Mouse (Mus musculus): ENCODE data around the gene Olfr146. TPM values are rescaled to one million over a fixed set of nuclear protein-coding genes. Genes with fewer than 3 reads are reported as not detected.

Gene Olfr146
- polyA plus RNA-seq (2016; fragmentation: Nextera tagmentation; extraction: Ambion mirVana): not detected in 2 replicates

GRCm38 (mm10) chr9:39023277-39023676, at the start of gene Olfr146:
Olfr146 (minus strand) TSS chr9:39023377.
- H3K4me1 ChIP-seq (replicated peaks): no peaks in the 10 kb centered on the region
- H3K27me3 ChIP-seq: no peaks in the 10 kb centered on the region
- no peak within 1 kb of the TSS for H3K27ac ChIP-seq
- H3K4me2 ChIP-seq: no peak within 1 kb of the TSS
- H3K4me3 ChIP-seq (replicated peaks): no peak within 1 kb of the TSS
- no peaks in the 10 kb centered on the region for H3K36me3 ChIP-seq
- H3K9me3 ChIP-seq: no peaks in the 10 kb centered on the region
- 88% methylated on average over 1 of the region's 1 CpGs for WGBS
- no peak for ATAC-seq (ENCODE audit: insufficient number of reproducible peaks, insufficient read depth, low FRiP score, low TSS enrichment, low read depth)
- no peak within 1 kb of the TSS for H3K9ac ChIP-seq (replicated peaks)

- no peaks in the 10 kb centered on the region for H3K4me1 ChIP-seq (replicated peaks)
- WGBS: 80% methylated on average over 1 of the region's 1 CpGs
- H3K27ac ChIP-seq: no peak within 1 kb of the TSS
- no peak within 1 kb of the TSS for H3K9ac ChIP-seq (replicated peaks)
- no peaks in the 10 kb centered on the region for H3K36me3 ChIP-seq
- no peak within 1 kb of the TSS for H3K4me3 ChIP-seq (replicated peaks)
- no peak for ATAC-seq (ENCODE audit: insufficient number of reproducible peaks, insufficient read depth, low FRiP score, low TSS enrichment, low read depth)
- H3K27me3 ChIP-seq: no peaks in the 10 kb centered on the region
- no peak within 1 kb of the TSS for H3K4me2 ChIP-seq
- H3K9me3 ChIP-seq: no peaks in the 10 kb centered on the region
These were observed 41.7 kb upstream of the Olfr146 start, which contains the start of gene Olfr937 for GRCm38 (mm10) chr9:39064851-39065250. Olfr937 (minus strand) TSS chr9:39064951.

GRCm38 (mm10) chr9:38999583-38999982, 23.6 kb downstream of the Olfr146 start, which contains the start of gene Olfr935:
Olfr935 (minus strand) TSS chr9:38999683.
- Histone ChIP-seq H3K27ac (no peak within 1 kb of the TSS), H3K36me3 (no peaks in the 10 kb centered on the region), H3K27me3 (no peaks in the 10 kb centered on the region), H3K4me1 (replicated peaks) (no peaks in the 10 kb centered on the region), H3K4me3 (replicated peaks) (no peak within 1 kb of the TSS), H3K4me2 (no peak within 1 kb of the TSS), H3K9ac (replicated peaks) (no peak within 1 kb of the TSS), H3K9me3 (no peaks in the 10 kb centered on the region)
- ATAC-seq (ENCODE audit: insufficient number of reproducible peaks, insufficient read depth, low FRiP score, low TSS enrichment, low read depth): no peak
- WGBS: 78% methylated on average over 2 of the region's 2 CpGs

GRCm38 (mm10) chr9:38988215-38988614, 35.0 kb downstream of the Olfr146 start, which contains the start of gene Olfr934:
Olfr934 (minus strand) TSS chr9:38988315.
- Histone ChIP-seq H3K27me3 (no peaks in the 10 kb centered on the region), H3K4me2 (no peak within 1 kb of the TSS)

GRCm38 (mm10) chr9:38972013-38972412, 51.2 kb downstream of the Olfr146 start, which contains the start of gene Olfr933:
Olfr933 (plus strand) TSS chr9:38972313.
- H3K4me2 ChIP-seq: no peak within 1 kb of the TSS
- no peaks in the 10 kb centered on the region for H3K36me3 ChIP-seq
- no peaks in the 10 kb centered on the region for H3K4me1 ChIP-seq (replicated peaks)
- no peaks in the 10 kb centered on the region for H3K9me3 ChIP-seq
- no peak within 1 kb of the TSS for H3K9ac ChIP-seq (replicated peaks)
- H3K27me3 ChIP-seq: no peaks in the 10 kb centered on the region
- no peak for ATAC-seq (ENCODE audit: insufficient number of reproducible peaks, insufficient read depth, low FRiP score, low TSS enrichment, low read depth)
- WGBS: 78% methylated on average over 4 of the region's 4 CpGs
- H3K4me3 ChIP-seq (replicated peaks): no peak within 1 kb of the TSS
- no peak within 1 kb of the TSS for H3K27ac ChIP-seq

More at GRCm38 (mm10) chr9:38988215-38988614, 35.0 kb downstream of the Olfr146 start, which contains the start of gene Olfr934:
- Histone ChIP-seq H3K4me1 (replicated peaks) (no peaks in the 10 kb centered on the region), H3K4me3 (replicated peaks) (no peak within 1 kb of the TSS), H3K9me3 (no peaks in the 10 kb centered on the region), H3K36me3 (no peaks in the 10 kb centered on the region), H3K9ac (replicated peaks) (no peak within 1 kb of the TSS), H3K27ac (no peak within 1 kb of the TSS)
- WGBS: 85% methylated on average over 2 of the region's 2 CpGs
- ATAC-seq (ENCODE audit: insufficient number of reproducible peaks, insufficient read depth, low FRiP score, low TSS enrichment, low read depth): no peak

Small RNA genes lying within 50 kb of the gene (microRNA-seq; reads per million reads assigned to microRNA genes)
- gene Gm25529: not detected

Other genes starting within 250 kb of the Olfr146 start
- gene Olfr922, start 208.8 kb downstream of the Olfr146 start, polyA plus RNA-seq (2016; fragmentation: Nextera tagmentation; extraction: Ambion mirVana): not detected in 2 replicates
- gene Olfr923, start 196.8 kb downstream of the Olfr146 start, polyA plus RNA-seq (2016; fragmentation: Nextera tagmentation; extraction: Ambion mirVana): not detected in 2 replicates
- gene Olfr924, start 178.9 kb downstream of the Olfr146 start, polyA plus RNA-seq (2016; fragmentation: Nextera tagmentation; extraction: Ambion mirVana): not detected in 2 replicates
- gene Olfr26, start 168.3 kb downstream of the Olfr146 start, polyA plus RNA-seq (2016; fragmentation: Nextera tagmentation; extraction: Ambion mirVana): not detected in 2 replicates
- gene Olfr926, start 146.3 kb downstream of the Olfr146 start, polyA plus RNA-seq (2016; fragmentation: Nextera tagmentation; extraction: Ambion mirVana): not detected in 2 replicates
- not detected in 2 replicates for gene Olfr930, start 93.6 kb downstream of the Olfr146 start, polyA plus RNA-seq (2016; fragmentation: Nextera tagmentation; extraction: Ambion mirVana)
- not detected in 2 replicates for gene Olfr933, start 51.1 kb downstream of the Olfr146 start, polyA plus RNA-seq (2016; fragmentation: Nextera tagmentation; extraction: Ambion mirVana)
- gene Olfr934, start 35.1 kb downstream of the Olfr146 start, polyA plus RNA-seq (2016; fragmentation: Nextera tagmentation; extraction: Ambion mirVana): not detected in 2 replicates
- gene Olfr935, start 23.7 kb downstream of the Olfr146 start, polyA plus RNA-seq (2016; fragmentation: Nextera tagmentation; extraction: Ambion mirVana): not detected in 2 replicates
- gene Olfr937, start 41.6 kb upstream of the Olfr146 start, polyA plus RNA-seq (2016; fragmentation: Nextera tagmentation; extraction: Ambion mirVana): not detected in 2 replicates
- gene Olfr938, start 55.5 kb upstream of the Olfr146 start, polyA plus RNA-seq (2016; fragmentation: Nextera tagmentation; extraction: Ambion mirVana): not detected in 2 replicates
- not detected in 2 replicates for gene Olfr27, start 104.8 kb upstream of the Olfr146 start, polyA plus RNA-seq (2016; fragmentation: Nextera tagmentation; extraction: Ambion mirVana)
- gene Olfr943, start 142.9 kb upstream of the Olfr146 start, polyA plus RNA-seq (2016; fragmentation: Nextera tagmentation; extraction: Ambion mirVana): not detected in 2 replicates
- not detected in 2 replicates for gene Olfr944, start 178.5 kb upstream of the Olfr146 start, polyA plus RNA-seq (2016; fragmentation: Nextera tagmentation; extraction: Ambion mirVana)
- gene Olfr1537, start 226.6 kb upstream of the Olfr146 start, polyA plus RNA-seq (2016; fragmentation: Nextera tagmentation; extraction: Ambion mirVana): not detected in 2 replicates